Mouse (Mus musculus) gastrocnemius, postnatal 36 days (tissue): Measurements from ENCODE around the gene Rhbdd3. TPM values are rescaled to one million over a fixed set of nuclear protein-coding genes. Genes with fewer than 3 reads are reported as not detected.

Source experiments
- DNase-seq, 2 experiments: peaks; one replicate each; pipeline ENCODE4 v3.0.0; 2022
- intact Hi-C: fragments of 180-260 bp; cut with DNase I; formaldehyde crosslinking; loops from one replicate; pipeline ENCODE4 v1.15.1; 2025
- long read RNA-seq, 2 experiments: library from polyadenylated mRNA; stranded (forward); transcript quantifications; one replicate each; pipeline ENCODE4 v2.0.0; 2021
- total RNA-seq, 2 experiments: library from RNA; stranded (reverse); gene quantifications; 2 replicates each; pipeline ENCODE4 v1.2.3; 2021

Gene Rhbdd3
- 10 to 100 TPM; 24.4 to 26.0 TPM for total RNA-seq
- long read RNA-seq, experiment 1, transcript Rhbdd3-202 (9 exons, 2,333 nt) = major isoform, 21 of 49 reads
- long read RNA-seq, experiment 1, partial matches to known transcripts = 2 of 49 reads
- long read RNA-seq, experiment 1, other reads (novel, unspliced or antisense) = 25 of 49 reads
- long read RNA-seq, experiment 2, transcript Rhbdd3-202 (9 exons, 2,333 nt) = major isoform, 28 of 50 reads
- long read RNA-seq, experiment 2, partial matches to known transcripts = 8 of 50 reads
- long read RNA-seq, experiment 2, other reads (novel, unspliced or antisense) = 11 of 50 reads

GRCm38 (mm10) chr11:5098736-5099542 lies at the start of gene Rhbdd3, which contains the start of gene Ewsr1:
TSS of gene Rhbdd3 (plus strand) at chr11:5098926.
TSS of gene Ewsr1 (minus strand) at chr11:5099266.
- DNase-seq = peak; percentile 95 to 99
- intact Hi-C loops = loop anchor here (1.0 to 2.0 kb wide), 2 partner anchors 23 to 34 kb away; partner anchors contain the start of gene Gas2l1

- intact Hi-C loops = no loop called here
- no peak for DNase-seq
Observed at GRCm38 (mm10) chr11:5051629-5052028, 47.1 kb upstream of the Rhbdd3 start.

- intact Hi-C loops = no loop called here
- no peak for DNase-seq
Observed at GRCm38 (mm10) chr11:5052200-5052854, 46.4 kb upstream of the Rhbdd3 start.

GRCm38 (mm10) chr11:5054151-5054550 lies 44.6 kb upstream of the Rhbdd3 start:
- intact Hi-C loops = no loop called here
- DNase-seq = no peak

GRCm38 (mm10) chr11:5054874-5055273 lies 43.9 kb upstream of the Rhbdd3 start:
- intact Hi-C loops = no loop called here
- no peak for DNase-seq

- DNase-seq = no peak
- intact Hi-C loops = no loop called here
Observed at GRCm38 (mm10) chr11:5055945-5056938, 42.5 kb upstream of the Rhbdd3 start.

GRCm38 (mm10) chr11:5057064-5057463 lies 41.7 kb upstream of the Rhbdd3 start:
- no peak for DNase-seq
- intact Hi-C loops = no loop called here

- no peak for DNase-seq
- intact Hi-C loops = no loop called here
Observed at GRCm38 (mm10) chr11:5057541-5057855, 41.2 kb upstream of the Rhbdd3 start.

GRCm38 (mm10) chr11:5057856-5058641 lies 40.7 kb upstream of the Rhbdd3 start, which contains the start of gene Rasl10a:
TSS of gene Rasl10a (plus strand) at chr11:5058128.
- intact Hi-C loops = no loop called here
- DNase-seq = no peak

- DNase-seq = no peak
- intact Hi-C loops = no loop called here
Observed at GRCm38 (mm10) chr11:5058783-5059182, 39.9 kb upstream of the Rhbdd3 start.

GRCm38 (mm10) chr11:5059230-5059629 lies 39.5 kb upstream of the Rhbdd3 start:
- DNase-seq = no peak
- intact Hi-C loops = no loop called here

- DNase-seq = no peak
- intact Hi-C loops = no loop called here
Observed at GRCm38 (mm10) chr11:5059704-5060156, 39.0 kb upstream of the Rhbdd3 start.

- no peak for DNase-seq
- intact Hi-C loops = no loop called here
Observed at GRCm38 (mm10) chr11:5060756-5061412, 37.8 kb upstream of the Rhbdd3 start.

- DNase-seq = peak; percentile 94 to 95
- intact Hi-C loops = no loop called here
Observed at GRCm38 (mm10) chr11:5061413-5062139, 37.1 kb upstream of the Rhbdd3 start.

- intact Hi-C loops = no loop called here
- no peak for DNase-seq
Observed at GRCm38 (mm10) chr11:5062326-5062725, 36.4 kb upstream of the Rhbdd3 start.

GRCm38 (mm10) chr11:5062860-5063505 lies 35.7 kb upstream of the Rhbdd3 start:
- DNase-seq = no peak
- intact Hi-C loops = no loop called here

- DNase-seq = peak in 1 of 2 experiments; percentile 25
- intact Hi-C loops = loop anchor here (2.0 kb wide), 1 partner anchor 35 kb away; the partner anchor contains the start of genes Ewsr1 and Rhbdd3
Observed at GRCm38 (mm10) chr11:5063561-5064281, 35.0 kb upstream of the Rhbdd3 start.
